Mouse (Mus musculus) embryonic fibroblast, embryonic 13.5 days (primary cell): ENCODE results near the gene Ptpra.

Source experiments
- CTCF ChIP-seq: IDR thresholded peaks from 2 replicates; pipeline ENCODE4 v1.5.1; 2011; ENCODE audit warnings: mild to moderate bottlenecking, control low read depth, low read length, moderate library complexity, borderline replicate concordance; ENCODE audit not compliant: insufficient read depth
- POLR2A ChIP-seq: IDR thresholded peaks from 2 replicates; pipeline ENCODE4 v1.6.1; 2011; ENCODE audit warnings: low read depth, mild to moderate bottlenecking, control low read depth, low read length, moderate library complexity

DNA sequence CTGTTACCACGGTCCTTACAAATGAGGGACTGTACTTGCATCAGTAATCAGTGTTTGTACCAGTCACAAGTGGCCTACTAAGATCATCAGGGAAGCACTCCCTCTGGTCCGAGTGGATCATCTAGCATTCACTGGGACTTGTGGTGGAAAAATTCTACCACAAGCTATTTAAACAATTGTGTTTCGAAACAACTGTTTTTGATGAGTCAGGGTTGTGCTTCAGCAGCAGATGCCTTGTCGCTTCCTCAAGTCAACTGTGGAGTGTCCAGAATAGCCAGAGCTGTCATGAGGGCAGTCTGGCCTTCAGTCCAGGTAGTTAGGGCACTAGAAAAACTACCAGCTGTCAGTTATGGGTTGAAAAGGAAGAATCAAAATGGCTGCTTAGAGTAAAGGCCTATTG is 38.5 kb downstream of the Ptpra start:
- TF ChIP-seq CTCF, result no peak
- no peak for TF ChIP-seq POLR2A
